Mouse (Mus musculus): Measurements from ENCODE around the gene Vsig2.

Vsig2 gene

DNA sequence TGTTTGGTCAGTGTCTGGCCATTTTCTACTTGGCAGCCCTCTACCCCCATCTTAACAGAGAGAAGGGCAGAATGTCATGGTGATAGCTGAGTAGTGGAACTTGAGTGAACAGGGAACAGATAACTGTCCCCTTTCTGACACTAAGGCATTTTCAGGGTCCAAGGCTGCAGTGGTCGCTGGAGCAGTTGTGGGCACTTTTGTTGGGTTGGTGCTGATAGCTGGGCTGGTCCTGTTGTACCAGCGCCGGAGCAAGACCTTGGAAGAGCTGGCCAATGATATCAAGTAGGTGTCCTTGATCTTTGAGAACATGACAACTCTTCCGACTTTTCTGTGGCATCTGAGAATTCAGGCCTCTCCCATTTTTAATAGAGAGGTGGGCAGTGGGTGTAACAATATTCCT is 2.2 kb upstream of the Vsig2 start:
- DNase-seq (ENCODE audit: low read depth) = no peak

DNA sequence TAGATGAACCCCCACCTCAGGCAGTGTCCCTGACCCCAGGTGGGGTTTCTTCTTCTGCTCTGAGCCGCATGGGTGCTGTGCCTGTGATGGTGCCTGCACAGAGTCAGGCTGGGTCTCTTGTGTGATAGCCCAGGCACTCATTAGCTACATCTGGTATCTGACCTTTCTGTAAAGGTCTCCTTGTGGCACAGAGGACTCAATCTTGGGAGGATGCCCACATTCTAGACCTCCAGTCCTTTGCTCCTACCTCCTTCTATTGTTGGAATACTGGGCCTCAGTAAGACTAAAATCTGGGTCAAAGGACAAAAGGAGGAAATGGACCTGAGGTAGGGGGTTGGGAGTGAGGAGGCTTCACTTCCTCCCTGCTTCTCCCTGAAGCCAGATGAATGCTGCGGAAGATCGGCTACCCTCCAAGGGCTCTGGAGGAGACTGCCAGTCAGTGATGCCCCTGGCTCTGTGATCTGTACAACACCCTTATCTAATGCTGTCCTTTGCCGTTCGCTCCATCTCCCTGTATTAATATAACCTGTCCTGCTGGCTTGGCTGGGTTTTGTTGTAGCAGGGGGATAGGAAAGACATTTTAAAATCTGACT is 1.3 kb upstream of the Vsig2 start:
- no peak for DNase-seq (ENCODE audit: low read depth)

DNA sequence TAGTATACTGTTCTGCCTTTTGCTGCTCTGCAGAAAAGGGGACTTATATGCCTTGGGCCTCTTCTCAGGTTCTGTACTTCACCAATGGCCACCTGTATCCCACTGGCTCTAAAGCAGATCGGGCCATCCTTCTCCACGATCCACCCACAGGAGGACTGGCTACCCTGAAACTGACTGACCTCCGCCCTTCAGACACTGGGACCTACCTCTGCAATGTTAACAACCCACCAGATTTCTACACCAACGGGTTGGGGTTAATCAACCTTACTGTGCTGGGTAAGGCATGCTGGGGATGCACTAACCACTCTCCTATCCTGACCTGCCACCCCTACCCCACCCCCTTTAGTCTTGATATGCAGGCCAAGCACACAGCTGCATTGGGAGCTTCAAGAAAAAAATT is 1.2 kb downstream of the Vsig2 start:
- no peak for DNase-seq (ENCODE audit: low read depth)

DNA sequence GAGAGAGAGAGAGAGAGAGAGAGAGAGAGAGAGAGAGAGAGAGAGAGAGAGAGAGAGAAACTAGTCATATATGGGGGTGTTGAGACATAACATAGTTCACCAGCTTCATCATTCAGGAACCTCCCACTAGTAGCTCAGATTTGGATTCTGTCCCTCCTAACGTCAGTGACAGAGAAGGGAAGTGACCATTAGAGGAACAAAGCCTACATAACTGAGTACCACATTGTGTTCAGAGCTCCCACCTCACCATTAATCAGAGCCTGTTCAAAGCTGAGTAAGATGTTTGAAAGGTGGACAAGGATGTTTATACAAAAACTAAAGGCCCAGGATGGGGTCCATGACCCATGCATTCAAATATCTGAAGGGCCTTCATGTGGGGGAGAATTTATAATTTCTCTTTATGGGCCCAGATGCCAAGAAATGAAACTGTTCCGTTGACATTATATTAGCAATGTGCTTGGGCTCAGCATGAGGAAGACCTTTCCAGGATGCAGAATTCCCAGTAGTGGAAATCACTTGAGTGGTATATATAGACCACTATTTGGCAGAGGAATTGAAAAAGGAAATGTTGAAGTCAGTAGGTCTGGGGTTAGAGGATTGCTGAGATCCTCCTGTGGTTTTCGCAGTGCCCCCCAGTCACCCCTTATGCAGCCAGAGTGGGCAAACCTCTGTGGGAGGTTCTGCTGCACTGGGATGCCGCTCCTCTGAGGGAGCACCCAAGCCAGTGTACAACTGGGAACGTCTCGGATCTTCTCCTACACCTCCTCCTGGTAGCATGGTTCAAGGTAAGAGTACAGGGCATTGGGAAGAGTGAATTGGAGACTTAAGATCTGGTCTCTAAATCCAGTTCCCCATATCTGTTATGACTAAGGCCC is 1.9 kb downstream of the Vsig2 start:
- DNase-seq (ENCODE audit: low read depth) = no peak

DNA sequence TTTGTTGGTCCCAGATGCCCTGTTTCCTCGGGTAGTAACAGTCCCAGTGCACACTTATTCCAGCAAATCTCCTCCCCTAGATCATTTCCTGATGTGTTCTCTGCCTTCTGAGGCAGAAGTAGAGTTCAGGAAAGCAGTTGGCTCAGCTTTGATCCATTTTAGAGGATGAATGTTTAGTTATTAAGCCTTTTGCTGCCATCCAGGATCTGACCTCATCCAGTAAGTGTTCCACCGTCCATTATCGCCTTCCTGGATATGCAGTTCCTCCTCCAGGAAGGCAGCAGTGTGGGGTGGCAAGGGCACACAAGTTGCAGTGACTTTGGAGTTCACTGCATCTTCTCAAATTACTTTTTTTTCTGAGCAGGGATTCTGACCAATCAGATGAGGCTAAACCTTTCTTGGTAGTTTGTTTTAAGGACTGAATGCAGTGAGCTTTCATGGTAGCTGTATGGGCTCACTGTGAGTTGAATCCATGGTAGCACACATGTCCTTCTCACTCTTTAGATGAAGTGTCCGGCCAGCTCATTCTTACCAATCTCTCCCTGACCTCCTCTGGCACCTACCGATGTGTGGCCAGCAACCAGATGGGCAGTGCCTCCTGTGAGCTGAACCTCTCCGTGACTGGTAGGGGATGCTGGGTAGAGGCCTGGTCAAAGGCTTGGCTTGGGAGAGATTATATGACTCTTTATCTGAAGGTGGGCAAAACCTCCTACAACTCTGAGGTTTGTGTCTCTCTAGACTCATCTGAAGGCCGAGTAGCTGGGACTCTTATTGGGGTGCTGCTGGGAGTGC is 3.0 kb downstream of the Vsig2 start:
- DNase-seq (ENCODE audit: low read depth) = no peak

DNA sequence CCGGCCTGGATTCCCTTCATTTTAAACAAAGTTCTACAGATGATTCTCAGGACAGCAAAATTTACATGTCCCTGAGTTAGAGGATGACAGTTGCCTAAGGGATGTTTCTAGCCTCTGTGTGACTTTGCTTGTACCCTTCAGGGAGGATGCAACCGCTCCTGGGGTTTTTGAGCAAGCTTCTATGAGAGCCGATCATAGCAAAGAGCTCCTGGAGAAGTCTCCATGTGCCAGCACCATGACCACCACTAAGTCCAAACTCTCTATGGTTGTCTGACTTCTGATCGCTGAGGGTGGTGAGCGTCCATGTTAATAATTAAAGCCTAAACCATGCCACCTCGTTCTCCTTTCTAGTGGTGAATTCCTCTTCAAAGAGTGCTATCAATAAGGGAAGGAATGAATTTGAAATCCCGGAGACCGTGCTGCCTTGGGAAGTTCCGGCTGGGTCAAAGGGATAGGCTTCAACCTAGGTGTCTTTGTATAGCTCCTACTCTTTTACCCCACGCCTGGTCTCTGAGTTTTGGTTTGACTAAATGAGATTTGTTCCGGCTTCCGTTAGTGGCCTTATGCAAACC is 4.9 kb downstream of the Vsig2 start:
- no peak for DNase-seq (ENCODE audit: low read depth)

DNA sequence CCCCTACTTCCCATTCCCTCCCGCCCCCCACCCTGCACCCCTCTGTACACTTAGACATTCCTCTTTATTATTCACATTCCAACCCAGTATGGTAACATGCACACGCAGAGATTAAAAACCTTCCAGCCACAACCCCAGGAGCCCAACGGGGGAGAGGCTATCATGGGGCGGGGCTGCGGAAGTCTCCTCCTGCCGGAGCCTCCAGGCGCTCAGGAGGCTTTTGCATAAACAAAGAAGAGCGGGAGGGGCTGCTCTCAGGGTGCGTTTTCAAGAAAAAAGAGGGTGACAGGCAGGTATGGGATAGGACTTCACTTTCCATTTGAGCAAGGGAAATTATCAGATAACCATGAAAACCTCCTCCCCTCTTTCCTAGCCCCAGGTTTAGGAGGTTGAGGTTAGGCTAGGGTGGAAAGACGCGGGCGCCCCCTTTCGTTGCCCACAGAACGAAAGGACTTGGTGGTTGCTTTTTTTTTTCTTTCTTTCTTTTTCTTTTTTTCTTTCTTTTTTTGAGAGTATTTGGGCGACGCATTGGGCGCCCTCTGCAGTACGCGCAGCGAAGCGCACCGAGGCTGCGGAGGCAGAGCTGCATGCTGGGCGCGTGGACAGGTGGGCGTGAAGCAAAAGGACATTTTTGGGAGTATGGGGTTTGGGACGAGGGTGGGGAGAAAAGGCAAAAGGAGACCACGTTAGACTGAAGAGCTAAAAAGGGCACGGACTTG is 5.6 kb downstream of the Vsig2 start:
- DNase-seq (ENCODE audit: low read depth) = peak; percentile 47

DNA sequence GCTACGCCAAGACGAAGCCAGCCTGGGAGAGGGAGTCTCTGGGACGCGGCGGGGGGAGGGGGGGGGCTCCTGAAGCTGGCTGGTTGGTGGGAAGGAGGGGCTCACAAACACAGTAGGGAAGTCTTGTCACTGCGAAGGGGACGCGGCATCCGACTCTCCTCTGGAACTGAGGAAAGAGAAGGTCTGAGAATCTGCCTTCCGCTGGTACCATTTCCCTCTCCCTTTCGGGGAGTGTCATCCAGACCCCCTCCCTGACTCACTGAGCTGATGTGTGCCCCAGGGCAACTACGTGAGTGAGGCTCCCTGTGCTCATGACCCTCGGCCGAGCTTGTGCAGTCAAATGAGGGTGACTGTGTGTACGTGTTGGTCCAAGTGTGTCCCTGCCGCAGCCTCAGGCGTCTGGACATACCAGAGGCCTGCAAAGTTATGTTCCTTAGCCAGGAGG is 6.1 kb downstream of the Vsig2 start:
- DNase-seq (ENCODE audit: low read depth) = no peak

DNA sequence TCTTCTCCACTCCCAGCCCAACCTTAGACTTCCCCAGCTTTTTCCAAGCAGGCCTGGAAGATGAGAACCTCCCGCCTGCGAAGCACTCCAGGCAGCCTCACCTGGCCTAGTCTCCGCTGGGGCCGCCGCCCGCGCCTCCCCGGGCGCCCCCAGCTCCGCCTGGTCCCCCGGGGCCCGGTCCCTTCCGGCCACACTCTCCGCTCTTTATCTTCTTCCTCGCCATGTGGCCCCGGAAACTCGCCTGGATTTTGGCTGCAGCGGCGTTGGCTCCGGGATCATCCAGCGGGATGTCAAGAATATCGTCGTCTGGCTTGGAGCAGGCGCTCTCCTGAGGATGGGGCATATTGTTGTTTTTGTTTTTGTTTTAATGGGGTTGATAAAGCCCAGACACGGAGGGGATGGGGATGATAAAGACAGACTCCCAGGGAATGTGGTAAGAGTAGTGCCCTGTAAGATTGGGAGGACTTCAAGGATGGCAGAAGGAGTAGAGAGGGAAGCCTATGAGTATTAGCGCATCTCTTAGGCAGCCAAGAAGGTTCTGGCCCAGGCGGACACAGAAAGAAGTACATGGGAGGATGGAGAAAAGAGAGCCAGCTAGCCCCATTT is 6.9 kb downstream of the Vsig2 start:
- no peak for DNase-seq (ENCODE audit: low read depth)

DNA sequence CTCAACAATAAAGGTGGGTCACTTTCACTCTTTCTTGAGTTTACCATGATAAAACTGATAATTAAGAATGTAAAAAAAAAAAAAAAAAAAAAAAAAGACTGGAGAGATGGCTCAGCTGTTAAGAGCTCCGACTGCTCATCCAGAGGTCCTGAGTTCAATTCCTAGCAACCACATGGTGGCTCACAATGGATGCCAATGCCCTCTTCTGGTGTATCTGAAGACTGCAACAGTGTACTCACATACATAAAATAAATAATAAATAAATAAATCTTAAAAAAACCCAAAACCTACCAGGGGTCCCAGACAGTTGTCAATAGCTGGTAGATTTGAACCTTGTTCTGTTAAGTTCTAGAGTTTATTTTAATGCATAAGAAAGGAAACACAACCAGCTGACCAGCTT is 7.8 kb downstream of the Vsig2 start:
- no peak for DNase-seq (ENCODE audit: low read depth)

DNA sequence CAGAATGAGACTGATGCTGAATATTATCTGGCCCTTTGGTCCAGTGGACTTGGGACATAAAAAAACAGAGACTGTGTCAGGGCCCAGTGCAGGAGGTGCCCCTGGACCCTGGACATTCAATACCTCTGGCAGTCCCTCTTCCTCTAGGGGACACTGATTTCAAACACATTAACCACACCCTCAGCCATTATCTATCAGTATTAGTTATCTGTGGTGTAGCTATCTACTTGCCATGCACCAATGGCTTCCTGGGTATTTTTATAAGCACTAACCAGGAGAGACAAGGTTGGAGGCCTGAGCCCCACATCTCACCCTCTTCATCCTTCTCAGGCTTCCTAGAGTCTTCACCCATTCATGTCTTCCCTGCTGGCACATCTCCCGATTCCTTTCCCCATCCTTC is 11.4 kb downstream of the Vsig2 start:
- DNase-seq (ENCODE audit: low read depth) = no peak

DNA sequence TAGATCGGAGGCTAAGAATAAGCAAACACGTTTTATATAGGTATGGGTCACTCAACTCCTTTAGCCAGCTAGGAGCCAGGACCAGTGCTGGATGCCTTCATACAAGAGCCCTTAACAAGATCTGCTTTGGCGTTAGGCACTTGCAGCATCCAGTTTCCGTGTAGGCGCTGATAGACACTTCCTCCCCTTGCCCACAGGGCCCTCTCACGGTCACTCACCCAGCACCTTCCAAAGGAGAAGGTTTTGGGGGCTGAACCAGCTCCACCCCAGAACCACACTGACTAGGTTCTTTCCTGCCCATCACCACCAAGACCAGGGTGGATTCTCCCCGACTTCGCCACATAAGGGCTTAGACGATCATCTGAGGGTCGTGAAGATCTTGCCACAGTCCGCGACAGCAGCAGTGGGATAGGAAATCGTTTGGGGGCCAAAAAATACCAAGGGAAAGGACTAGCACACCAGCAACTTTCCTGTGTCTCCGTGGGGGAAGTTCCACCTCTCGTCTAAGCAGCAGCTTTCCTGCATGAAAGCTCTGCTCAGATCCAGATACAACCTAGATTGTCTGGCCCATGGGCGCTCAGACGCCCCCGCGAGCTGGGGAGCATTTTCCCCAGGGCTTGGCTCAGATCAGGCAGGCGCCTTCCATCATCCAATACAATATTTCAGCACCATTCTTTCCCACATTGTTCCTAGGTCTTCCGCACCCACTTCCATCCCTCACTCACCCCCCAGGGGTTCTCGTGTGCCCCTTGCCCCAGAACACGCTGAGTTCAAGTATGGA is 12.9 kb downstream of the Vsig2 start:
- no peak for DNase-seq (ENCODE audit: low read depth)

DNA sequence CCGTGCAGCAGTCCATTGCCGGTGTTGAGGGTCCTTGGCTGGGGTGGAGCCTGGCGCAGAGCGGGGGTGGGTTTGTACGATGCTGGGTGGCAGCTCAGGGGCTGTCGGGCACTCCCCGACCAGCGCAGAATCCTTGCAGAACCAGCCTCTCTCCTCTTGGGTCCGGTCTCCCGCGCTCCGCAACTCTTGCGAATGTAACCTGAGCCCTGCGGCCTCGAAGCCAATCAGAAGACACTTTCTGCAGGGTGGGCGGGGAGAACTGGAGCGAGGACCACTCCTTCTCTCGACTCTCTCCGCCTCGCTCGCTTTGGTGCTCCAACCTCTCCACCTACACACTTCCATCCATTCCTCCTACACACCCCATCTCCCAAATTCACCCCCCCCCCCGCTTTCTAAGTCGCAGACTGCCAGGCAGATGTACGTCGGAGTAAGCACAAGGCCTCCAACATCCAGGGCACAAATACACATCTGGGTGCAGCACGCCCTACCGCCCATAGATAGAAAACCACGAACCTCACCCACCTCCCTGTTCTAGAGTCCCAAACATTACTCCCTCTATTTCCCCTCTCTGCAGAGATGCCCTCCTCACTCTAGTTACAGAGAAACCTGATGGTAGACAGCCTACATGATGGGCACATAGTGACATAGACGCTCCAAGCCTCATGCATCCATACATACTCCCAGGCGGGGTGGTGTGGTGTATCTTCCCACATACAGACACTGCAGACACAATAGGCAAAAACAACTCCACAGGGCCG is 13.7 kb downstream of the Vsig2 start, which contains the start of gene Nrgn:
TSS of gene Nrgn (minus strand) at position 369 of the 758 bp plus-strand sequence.
- DNase-seq (ENCODE audit: low read depth) = peak; percentile 26

DNA sequence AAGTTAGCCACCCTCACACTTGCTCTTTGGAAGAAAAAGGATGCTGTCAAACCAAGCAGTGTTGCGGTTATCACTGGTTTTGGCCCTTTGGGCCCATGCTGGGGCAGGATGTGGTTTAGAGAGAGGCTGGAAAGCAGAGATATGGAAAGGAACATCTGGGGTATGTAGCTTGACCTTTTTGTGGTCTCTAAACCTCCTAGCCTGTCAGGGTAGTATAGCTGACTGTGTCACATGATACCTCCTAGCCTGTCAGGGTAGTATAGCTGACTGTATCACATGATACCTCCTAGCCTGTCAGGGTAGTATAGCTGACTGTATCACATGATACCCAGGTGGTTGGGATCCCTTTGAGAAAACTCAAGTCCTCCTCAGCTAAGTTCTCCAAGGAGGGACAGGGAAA is 15.2 kb downstream of the Vsig2 start:
- DNase-seq (ENCODE audit: low read depth) = no peak

DNA sequence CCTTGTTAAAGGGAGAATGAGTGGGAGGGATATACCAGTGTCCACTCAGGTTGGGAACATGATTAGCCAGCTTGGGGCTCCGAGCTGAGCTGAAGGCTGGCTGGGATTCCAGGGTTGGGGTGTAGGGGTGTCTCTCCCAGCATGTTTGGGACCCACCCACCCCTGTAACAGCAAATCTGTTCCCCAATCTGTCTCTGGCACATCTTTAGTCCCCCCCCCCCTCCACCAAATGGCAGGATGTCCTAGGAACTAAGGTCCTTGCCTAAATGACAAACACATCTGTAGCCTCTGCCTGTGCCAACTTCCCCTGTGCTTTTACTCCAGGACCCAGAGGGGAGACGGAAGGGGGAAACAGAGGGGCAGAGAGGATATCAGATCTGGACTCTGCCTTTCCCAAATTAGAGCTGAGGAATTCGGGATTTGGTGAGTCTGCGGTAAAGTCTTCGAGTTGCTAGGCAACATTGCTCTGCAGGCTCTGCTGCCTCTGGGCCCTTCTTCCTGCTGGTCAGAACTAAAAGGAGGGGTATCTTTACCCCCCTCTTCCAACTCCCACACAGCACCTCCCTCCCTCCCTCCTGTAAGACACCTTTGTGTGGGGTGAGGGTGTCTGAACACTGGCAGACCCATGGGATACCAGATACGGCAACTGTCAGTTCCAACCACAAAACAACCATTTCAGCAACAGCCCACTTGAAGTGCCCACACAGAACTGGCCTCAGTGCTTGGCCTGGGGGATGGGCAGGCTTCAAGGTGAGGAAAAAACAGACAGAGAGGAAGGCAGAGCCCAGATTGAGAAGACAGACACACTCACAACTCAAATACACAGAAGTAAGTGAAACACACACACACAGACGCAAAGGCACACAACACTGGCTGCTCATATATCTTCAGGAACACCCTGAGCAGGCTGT is 16.0 kb downstream of the Vsig2 start, which contains the start of gene Siae:
TSS of gene Siae (plus strand) at position 861 of the 911 bp plus-strand sequence.
- no peak for DNase-seq (ENCODE audit: low read depth)

DNA sequence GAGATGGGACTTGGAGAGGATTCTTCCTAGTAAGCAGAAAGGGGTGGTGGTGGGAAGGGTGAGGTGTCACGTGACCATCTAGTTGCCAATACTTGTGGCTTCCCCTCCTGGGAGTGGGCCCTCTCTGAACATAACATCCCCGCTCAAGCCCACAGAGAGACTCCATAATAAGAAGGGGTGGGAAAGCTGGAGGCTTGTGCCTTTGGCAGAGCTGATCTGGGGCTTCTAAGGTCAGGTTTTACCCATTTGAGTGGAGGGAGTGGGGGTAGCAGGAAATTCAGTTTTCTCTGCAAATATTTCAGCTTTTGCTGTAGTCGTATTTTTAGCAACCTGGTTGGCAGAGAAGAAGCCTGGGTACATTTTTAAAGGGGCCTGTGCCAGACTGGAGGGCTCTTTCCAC is 17.3 kb downstream of the Vsig2 start:
- no peak for DNase-seq (ENCODE audit: low read depth)

DNA sequence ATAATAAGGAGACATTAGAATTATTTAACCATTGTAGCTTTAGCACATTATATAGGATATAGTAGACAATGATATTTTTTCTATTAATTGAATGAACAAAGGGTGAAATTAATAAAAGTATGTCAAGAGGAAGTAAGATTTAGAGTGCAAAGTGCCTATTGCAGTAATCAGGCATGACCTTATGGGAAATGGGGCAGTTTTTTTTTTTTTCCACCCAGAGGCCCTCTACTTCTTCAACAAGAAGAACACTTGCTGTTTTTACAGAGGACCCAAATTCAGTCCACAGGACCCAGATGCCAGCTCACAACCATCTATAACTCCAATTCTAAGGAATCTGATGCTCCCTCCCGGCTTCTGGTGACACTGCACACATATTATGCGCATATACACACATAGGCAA is 21.6 kb downstream of the Vsig2 start:
- no peak for DNase-seq (ENCODE audit: low read depth)

DNA sequence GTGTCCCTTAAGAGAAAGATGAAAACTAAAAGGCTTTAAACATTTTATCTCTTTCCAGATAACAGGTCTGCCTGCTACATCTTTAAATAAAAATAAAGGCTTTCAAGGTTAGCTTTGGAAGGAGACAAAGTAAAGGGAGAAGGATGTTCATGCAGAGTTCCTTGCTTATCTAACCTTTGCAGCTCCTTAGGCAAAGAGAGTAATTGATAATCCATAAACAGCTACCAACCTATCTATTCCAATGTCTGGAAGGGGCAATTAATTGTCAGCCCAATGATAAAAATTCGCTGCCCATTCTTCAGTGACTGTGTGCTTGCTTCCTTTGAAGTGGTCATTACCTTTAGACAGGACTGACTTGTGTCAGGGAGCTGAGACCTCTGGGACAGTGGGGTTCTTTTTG is 24.8 kb downstream of the Vsig2 start:
- DNase-seq (ENCODE audit: low read depth) = no peak

DNA sequence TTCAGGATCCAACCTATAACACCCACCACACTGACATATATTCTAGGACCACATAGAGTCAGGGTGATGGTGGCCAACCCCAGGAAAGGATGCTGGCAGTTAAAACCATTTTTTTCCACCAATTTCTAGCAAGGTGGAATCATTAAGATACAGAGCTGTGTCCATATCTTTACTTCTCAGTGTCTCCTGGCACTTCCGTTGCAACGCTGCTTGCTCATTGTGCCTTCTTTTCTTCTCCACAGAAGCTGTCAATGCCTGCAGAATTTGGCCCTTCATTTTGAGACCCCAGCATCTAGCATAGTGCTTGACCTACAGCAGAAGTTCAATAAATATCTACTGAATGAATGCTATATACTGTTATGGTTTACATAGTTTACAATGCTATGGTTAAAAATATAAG is 28.0 kb downstream of the Vsig2 start:
- DNase-seq (ENCODE audit: low read depth) = no peak
